Mouse (Mus musculus): ENCODE data around the gene Nlrp10.

Nlrp10 gene

DNA sequence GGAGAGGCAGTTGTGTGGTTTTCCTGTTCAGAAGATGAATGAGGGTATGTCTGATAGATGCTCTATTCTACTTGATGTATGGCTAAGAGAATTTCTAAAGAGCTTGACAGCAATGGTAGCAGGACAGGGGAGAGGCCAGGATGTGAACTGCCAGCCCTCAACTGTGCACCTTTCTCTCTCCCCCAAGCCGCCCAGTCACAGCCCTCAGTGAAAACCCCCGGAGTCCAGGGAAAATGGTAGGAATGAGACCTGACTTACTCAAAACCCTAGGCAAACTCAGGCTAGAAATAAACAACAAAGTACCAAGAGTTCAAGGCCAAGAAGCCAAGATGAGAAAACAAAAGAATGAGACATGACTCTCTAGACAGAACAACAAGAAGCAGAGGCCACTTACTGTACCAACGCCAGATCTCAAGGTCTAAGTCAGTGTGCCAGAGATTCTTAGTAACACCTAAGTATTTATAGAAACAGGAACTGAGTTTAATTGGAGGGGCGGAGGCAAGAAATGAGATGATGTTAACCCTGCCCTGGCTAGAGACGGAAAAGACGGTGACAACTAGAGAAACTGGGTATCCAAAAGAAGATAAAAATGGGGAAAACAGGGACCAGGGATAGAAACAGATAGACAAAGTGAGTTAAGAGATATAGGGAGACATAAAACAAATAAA, at the start of gene Nlrp10:
Gene Nlrp10 (minus strand): TSS at position 453 of the 668 bp plus-strand sequence.
- H3K27me3 ChIP-seq (ENCODE audit: insufficient read depth, low read length) = no peaks in the 10 kb centered on the region
- peaks cover 6% of the 10 kb centered on the region; the same call in 1 of the 2 replicates for H3K9me3 ChIP-seq (ENCODE audit: low read length)
- TF ChIP-seq CTCF (conservative IDR thresholded peaks at IDR 0.05; ENCODE audit: low read length) = no peak
- TF ChIP-seq POU5F1 (IDR thresholded peaks at IDR 0.05; ENCODE audit: borderline replicate concordance, low read length) = no peak
- no peak for TF ChIP-seq NANOG (IDR thresholded peaks at IDR 0.05; ENCODE audit: borderline replicate concordance, low read length)
- H3K4me3 ChIP-seq (replicated peaks; ENCODE audit: low read length) = no peak within 1 kb of the TSS
- H3K36me3 ChIP-seq (ENCODE audit: insufficient read depth, low read length) = peaks cover under 1% of the 10 kb centered on the region; the same call in 1 of the 2 replicates
- peaks cover 5% of the 10 kb centered on the region; the same call in 1 of the 2 replicates for H3K4me1 ChIP-seq (replicated peaks; ENCODE audit: low read depth, low read length)

GRCm38 (mm10) chr7:108972273-108972672, 42.3 kb upstream of the Nlrp10 start:
- H3K9me3 ChIP-seq (ENCODE audit: low read length) = no peaks in the 10 kb centered on the region
- no peaks in the 10 kb centered on the region for H3K36me3 ChIP-seq (ENCODE audit: insufficient read depth, low read length)
- no peak for TF ChIP-seq NANOG (IDR thresholded peaks at IDR 0.05; ENCODE audit: borderline replicate concordance, low read length)
- no peak overlapping the region for H3K4me3 ChIP-seq (replicated peaks; ENCODE audit: low read length)
- peaks cover 11% of the 10 kb centered on the region for H3K4me1 ChIP-seq (replicated peaks; ENCODE audit: low read depth, low read length)
- peaks cover 10% of the 10 kb centered on the region for H3K27me3 ChIP-seq (ENCODE audit: insufficient read depth, low read length)

DNA sequence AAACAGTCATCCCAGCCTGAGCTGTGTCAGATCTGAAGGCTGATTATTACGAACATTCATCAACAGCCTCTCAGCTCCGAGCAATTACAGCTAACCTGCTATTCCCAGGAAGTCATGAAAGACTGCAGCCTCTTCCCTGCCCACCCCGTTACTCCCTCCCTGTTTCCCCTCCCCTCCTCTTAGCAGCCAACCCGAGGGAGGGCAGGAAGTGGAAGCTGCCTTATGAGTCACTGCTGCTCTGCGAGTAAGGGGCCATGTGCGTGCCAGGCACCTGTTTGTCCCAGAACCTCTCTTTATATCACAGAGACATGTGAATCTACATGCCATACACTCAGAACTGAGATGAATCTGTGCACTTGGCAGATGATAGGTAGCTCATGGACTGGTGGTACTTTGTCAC, 38.2 kb upstream of the Nlrp10 start:
- TF ChIP-seq POU5F1 (IDR thresholded peaks at IDR 0.05; ENCODE audit: borderline replicate concordance, low read length) (no peak), NANOG (IDR thresholded peaks at IDR 0.05; ENCODE audit: borderline replicate concordance, low read length) (no peak), CTCF (conservative IDR thresholded peaks at IDR 0.05; ENCODE audit: low read length) (no peak)
- Histone ChIP-seq H3K9me3 (ENCODE audit: low read length) (no peaks in the 10 kb centered on the region), H3K27me3 (ENCODE audit: insufficient read depth, low read length) (peaks cover 10% of the 10 kb centered on the region), H3K36me3 (ENCODE audit: insufficient read depth, low read length) (no peaks in the 10 kb centered on the region), H3K4me3 (replicated peaks; ENCODE audit: low read length) (no peak overlapping the region), H3K4me1 (replicated peaks; ENCODE audit: low read depth, low read length) (peaks cover 30% of the 10 kb centered on the region)

DNA sequence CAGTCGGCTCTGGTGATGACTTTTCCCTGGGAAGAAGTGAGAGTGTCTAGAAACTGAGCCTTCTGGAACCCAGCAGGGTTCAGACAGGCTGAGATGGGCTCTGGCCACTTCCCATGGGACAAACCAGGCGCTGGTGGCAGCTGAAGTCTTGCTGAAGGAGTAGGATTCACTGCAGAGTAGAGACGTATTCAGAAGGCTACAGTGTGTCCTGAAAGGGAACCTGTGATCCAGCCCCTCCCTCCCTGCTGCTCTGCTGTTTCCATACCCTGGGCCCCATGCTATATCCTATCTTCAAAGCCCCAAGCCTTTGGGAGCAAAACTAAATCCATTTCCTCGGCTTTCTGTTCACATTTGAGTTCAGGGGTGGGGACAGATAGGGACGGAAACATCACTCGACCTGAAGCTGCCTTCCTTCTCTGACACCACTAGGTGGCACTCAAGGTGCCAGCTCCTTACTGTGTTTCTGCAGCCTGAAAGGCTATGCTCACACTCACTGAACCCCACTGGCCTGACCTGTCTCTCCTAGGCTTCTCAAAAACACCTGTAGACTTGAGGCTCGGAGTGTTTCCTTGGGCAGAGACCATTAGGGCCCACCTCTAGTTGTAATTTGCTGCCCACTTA, 36.9 kb upstream of the Nlrp10 start:
- no peaks in the 10 kb centered on the region for H3K9me3 ChIP-seq (ENCODE audit: low read length)
- peaks cover 13% of the 10 kb centered on the region for H3K27me3 ChIP-seq (ENCODE audit: insufficient read depth, low read length)
- H3K4me1 ChIP-seq (replicated peaks; ENCODE audit: low read depth, low read length) = peaks cover 19% of the 10 kb centered on the region
- TF ChIP-seq NANOG (IDR thresholded peaks at IDR 0.05; ENCODE audit: borderline replicate concordance, low read length) (no peak), CTCF (conservative IDR thresholded peaks at IDR 0.05; ENCODE audit: low read length) (peak; percentile 64)
- H3K36me3 ChIP-seq (ENCODE audit: insufficient read depth, low read length) = no peaks in the 10 kb centered on the region
- H3K4me3 ChIP-seq (replicated peaks; ENCODE audit: low read length) = no peak overlapping the region

DNA sequence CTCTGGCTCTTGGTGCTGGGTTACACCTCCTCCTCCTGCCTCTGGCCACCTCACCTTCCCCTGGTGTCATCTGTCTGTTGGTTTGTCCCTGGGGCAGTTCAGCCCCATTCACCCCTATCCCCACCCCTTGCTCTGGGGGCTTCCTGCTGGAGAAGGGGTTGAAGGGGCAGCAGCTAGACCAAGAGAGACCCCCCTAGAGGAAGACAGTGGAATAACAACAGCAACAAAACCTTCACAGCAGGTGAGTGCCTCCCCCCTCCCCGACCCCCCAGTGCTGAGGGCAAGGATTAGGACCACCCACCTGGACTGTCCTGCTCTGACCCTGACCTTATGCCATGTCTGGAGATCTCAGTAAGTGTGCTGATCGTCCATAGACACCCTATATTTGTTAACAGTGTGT, 36.0 kb upstream of the Nlrp10 start:
- H3K4me1 ChIP-seq (replicated peaks; ENCODE audit: low read depth, low read length) = peaks cover 19% of the 10 kb centered on the region
- no peaks in the 10 kb centered on the region for H3K9me3 ChIP-seq (ENCODE audit: low read length)
- TF ChIP-seq POU5F1 (IDR thresholded peaks at IDR 0.05; ENCODE audit: borderline replicate concordance, low read length) (no peak), NANOG (IDR thresholded peaks at IDR 0.05; ENCODE audit: borderline replicate concordance, low read length) (no peak), CTCF (conservative IDR thresholded peaks at IDR 0.05; ENCODE audit: low read length) (peak; percentile 56)
- H3K4me3 ChIP-seq (replicated peaks; ENCODE audit: low read length) = no peak overlapping the region
- peaks cover 11% of the 10 kb centered on the region for H3K27me3 ChIP-seq (ENCODE audit: insufficient read depth, low read length)
- H3K36me3 ChIP-seq (ENCODE audit: insufficient read depth, low read length) = no peaks in the 10 kb centered on the region

- Histone ChIP-seq H3K4me3 (replicated peaks; ENCODE audit: low read length) (no peak overlapping the region), H3K36me3 (ENCODE audit: insufficient read depth, low read length) (no peaks in the 10 kb centered on the region), H3K27me3 (ENCODE audit: insufficient read depth, low read length) (peaks cover 10% of the 10 kb centered on the region; the same call in 1 of the 2 replicates), H3K9me3 (ENCODE audit: low read length) (no peaks in the 10 kb centered on the region), H3K4me1 (replicated peaks; ENCODE audit: low read depth, low read length) (no peaks in the 10 kb centered on the region)
- TF ChIP-seq NANOG (IDR thresholded peaks at IDR 0.05; ENCODE audit: borderline replicate concordance, low read length) = no peak
Observed at GRCm38 (mm10) chr7:108957734-108958133, 27.8 kb upstream of the Nlrp10 start.

DNA sequence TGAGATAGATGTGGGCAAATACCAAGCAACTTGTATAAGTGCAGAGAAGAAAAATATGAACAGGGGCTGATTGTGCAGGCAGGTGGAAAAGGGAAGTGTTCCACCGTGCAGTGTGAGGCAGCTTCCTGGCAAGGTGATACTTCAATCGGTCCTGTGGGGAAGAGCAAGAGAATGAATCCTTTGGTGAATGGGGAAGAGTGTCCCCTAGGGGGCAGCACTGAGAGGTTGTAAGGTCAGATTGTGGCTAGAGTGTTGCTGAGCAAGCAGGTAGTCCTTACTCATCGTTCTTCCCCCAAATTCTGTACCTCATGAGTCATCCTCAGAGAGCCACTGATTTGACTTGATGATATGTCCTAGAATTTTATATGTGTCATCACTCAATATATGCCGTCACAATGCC, 24.2 kb upstream of the Nlrp10 start:
- Histone ChIP-seq H3K4me1 (replicated peaks; ENCODE audit: low read depth, low read length) (peaks cover 28% of the 10 kb centered on the region), H3K36me3 (ENCODE audit: insufficient read depth, low read length) (no peaks in the 10 kb centered on the region), H3K9me3 (ENCODE audit: low read length) (no peaks in the 10 kb centered on the region), H3K4me3 (replicated peaks; ENCODE audit: low read length) (no peak overlapping the region), H3K27me3 (ENCODE audit: insufficient read depth, low read length) (peaks cover 43% of the 10 kb centered on the region)
- TF ChIP-seq NANOG (IDR thresholded peaks at IDR 0.05; ENCODE audit: borderline replicate concordance, low read length) (no peak), CTCF (conservative IDR thresholded peaks at IDR 0.05; ENCODE audit: low read length) (peak; percentile 58), POU5F1 (IDR thresholded peaks at IDR 0.05; ENCODE audit: borderline replicate concordance, low read length) (no peak)

DNA sequence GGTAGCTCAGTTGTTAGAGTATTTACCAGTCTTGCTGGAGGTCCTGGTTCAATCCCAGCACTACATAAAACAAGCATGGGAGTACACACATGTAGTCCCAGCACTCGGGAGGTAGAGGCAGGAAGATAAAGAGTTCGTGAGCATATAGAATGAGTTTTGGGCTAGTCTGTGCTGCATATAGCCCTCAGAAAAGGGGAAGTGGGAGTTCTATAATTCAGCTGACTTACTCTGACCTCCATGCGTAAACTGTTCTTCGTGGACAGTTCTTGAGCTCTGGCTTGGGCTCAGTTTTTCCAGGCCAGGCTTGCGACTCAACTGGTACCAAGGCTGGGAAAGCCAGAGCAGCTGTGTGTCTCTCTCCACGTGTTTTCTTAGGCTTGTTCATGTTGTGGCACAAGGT, 22.8 kb upstream of the Nlrp10 start:
- Histone ChIP-seq H3K9me3 (ENCODE audit: low read length) (no peaks in the 10 kb centered on the region), H3K27me3 (ENCODE audit: insufficient read depth, low read length) (peaks cover 43% of the 10 kb centered on the region), H3K36me3 (ENCODE audit: insufficient read depth, low read length) (no peaks in the 10 kb centered on the region), H3K4me3 (replicated peaks; ENCODE audit: low read length) (no peak overlapping the region), H3K4me1 (replicated peaks; ENCODE audit: low read depth, low read length) (peaks cover 40% of the 10 kb centered on the region)
- TF ChIP-seq NANOG (IDR thresholded peaks at IDR 0.05; ENCODE audit: borderline replicate concordance, low read length) (no peak), CTCF (conservative IDR thresholded peaks at IDR 0.05; ENCODE audit: low read length) (no peak)

Data from E14TG2a.4 (cell line).